Mouse (Mus musculus): Measurements from ENCODE around the gene Prlh.

DNA sequence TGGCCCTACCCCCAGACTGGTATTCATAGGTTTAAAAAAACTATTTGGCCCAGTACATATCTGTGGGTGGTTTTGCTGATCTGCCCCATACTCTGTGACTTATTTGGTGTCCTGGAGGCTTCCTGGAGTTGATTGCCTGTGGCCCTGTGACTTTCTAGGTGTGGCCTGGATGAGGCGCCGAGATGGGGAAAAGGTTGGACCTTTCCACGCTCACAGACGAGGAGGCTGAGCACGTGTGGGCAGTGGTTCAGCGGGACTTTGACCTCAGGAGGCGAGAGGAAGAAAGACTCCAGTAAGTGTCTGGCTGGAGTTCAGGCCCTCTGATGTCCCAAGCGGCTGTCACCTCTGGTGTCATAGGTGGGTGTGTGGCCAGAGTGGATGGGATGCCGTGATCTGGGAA is 31.2 kb upstream of the Prlh start:
- TF ChIP-seq POLR2A (IDR thresholded peaks at IDR 0.05; ENCODE audit: insufficient read depth, low read depth, low read length) = no peak
- no peak for TF ChIP-seq CTCF (IDR thresholded peaks at IDR 0.05)
- no peak for TF ChIP-seq EP300 (IDR thresholded peaks at IDR 0.05; ENCODE audit: insufficient read depth, low read depth, low read length)
